Mouse (Mus musculus) heart, embryonic 12.5 days (tissue): Measurements from ENCODE around the gene Smok3b. TPM values are rescaled to one million over a fixed set of nuclear protein-coding genes. Genes with fewer than 3 reads are reported as not detected.
"Not testable (repeated sequence)": the region's sequence is repeated elsewhere in the genome, so short reads cannot be mapped to it uniquely, and the experiment has no call there.

Experiments used
- ATAC-seq: fragments of 200-750 bp; cut with Nextera tagmentation; 2 replicates; pipeline ENCODE4 v1.8.0; 2017; ENCODE audit warnings: moderate TSS enrichment, moderate library complexity; ENCODE audit not compliant: insufficient number of reproducible peaks, low FRiP score
- H3K27ac ChIP-seq: fragments of 300-500 bp; sonication (generic); 2 replicates; pipeline ENCODE4 v1.5.1; 2016; ENCODE audit warnings: mild to moderate bottlenecking, moderate library complexity; ENCODE audit not compliant: poor library complexity, severe bottlenecking
- H3K27me3 ChIP-seq: fragments of 300-500 bp; sonication (generic); replicated peaks from 2 replicates; pipeline ENCODE4 v1.6.1; 2016; ENCODE audit warnings: mild to moderate bottlenecking, moderate library complexity
- H3K36me3 ChIP-seq: fragments of 300-500 bp; sonication (generic); 2 replicates; pipeline ENCODE4 v1.6.1; 2016; ENCODE audit warnings: mild to moderate bottlenecking, moderate library complexity
- H3K4me1 ChIP-seq: fragments of 300-500 bp; sonication (generic); replicated peaks from 2 replicates; pipeline ENCODE4 v1.6.1; 2016; ENCODE audit warnings: mild to moderate bottlenecking
- H3K4me2 ChIP-seq: fragments of 300-500 bp; sonication (generic); 2 replicates; pipeline ENCODE4 v1.6.1; 2016; ENCODE audit warnings: mild to moderate bottlenecking, moderate library complexity
- H3K4me3 ChIP-seq: fragments of 300-500 bp; sonication (generic); 2 replicates; pipeline ENCODE4 v1.5.1; 2016; ENCODE audit warnings: mild to moderate bottlenecking
- H3K9ac ChIP-seq: fragments of 300-500 bp; sonication (generic); 2 replicates; pipeline ENCODE4 v1.6.1; 2016; ENCODE audit warnings: mild to moderate bottlenecking, moderate library complexity
- H3K9me3 ChIP-seq: fragments of 300-500 bp; sonication (generic); replicated peaks from 2 replicates; pipeline ENCODE4 v1.6.1; 2016; ENCODE audit warnings: mild to moderate bottlenecking, moderate library complexity
- WGBS: fragments of 180-500 bp; shearing (Covaris S2); methylation state at CpG from one replicate; pipeline ENCODE4 v1.1.7; 2016; 5-methylcytosine and 5-hydroxymethylcytosine counted together
- polyA plus RNA-seq: library from polyadenylated mRNA; unstranded; fragments of >200 nt; fragmentation: Nextera tagmentation; extraction: Ambion mirVana; gene quantifications from 2 replicates; pipeline ENCODE4 v1.2.1, GENCODE M21; 2016

The Smok3b gene
- polyA plus RNA-seq: not detected in 2 replicates

- not testable (repeated sequence) for H3K27me3 ChIP-seq, H3K9ac ChIP-seq
- WGBS: 86% methylated on average over 3 of the region's 7 CpGs
Measured at GRCm38 (mm10) chr5:138020961-138021479, at the start of gene Smok3b, which contains the start of gene Smok3a. Gene Smok3b, plus strand, starts transcription at chr5:138021429. Gene Smok3a, plus strand, starts transcription at chr5:138021261.

GRCm38 (mm10) chr5:137973161-137973560 is 48.1 kb upstream of the Smok3b start:
- peaks cover 3% of the 10 kb centered on the region; the same call in 1 of the 2 replicates for H3K27me3 ChIP-seq
- H3K4me2 ChIP-seq: no peak overlapping the region
- H3K4me3 ChIP-seq: no peak overlapping the region
- no peak overlapping the region for H3K9ac ChIP-seq
- WGBS: 57% methylated on average over 2 of the region's 2 CpGs
- no peak for ATAC-seq
- no peaks in the 10 kb centered on the region for H3K4me1 ChIP-seq
- no peaks in the 10 kb centered on the region for H3K36me3 ChIP-seq
- H3K9me3 ChIP-seq: no peaks in the 10 kb centered on the region
- no peak overlapping the region for H3K27ac ChIP-seq

More at GRCm38 (mm10) chr5:138020961-138021479, at the start of gene Smok3b, which contains the start of gene Smok3a:
- not testable (repeated sequence) for H3K27ac ChIP-seq, H3K4me1 ChIP-seq, H3K4me3 ChIP-seq, ATAC-seq, H3K4me2 ChIP-seq, H3K36me3 ChIP-seq, H3K9me3 ChIP-seq

GRCm38 (mm10) chr5:137973738-137974137 is 47.5 kb upstream of the Smok3b start:
- H3K4me1 ChIP-seq: no peaks in the 10 kb centered on the region

GRCm38 (mm10) chr5:137974724-137975123 is 46.5 kb upstream of the Smok3b start:
- no peaks in the 10 kb centered on the region for H3K4me1 ChIP-seq
- H3K27ac ChIP-seq: no peak overlapping the region
- ATAC-seq: no peak
- no peaks in the 10 kb centered on the region for H3K9me3 ChIP-seq
- no peaks in the 10 kb centered on the region for H3K36me3 ChIP-seq
- no peak overlapping the region for H3K9ac ChIP-seq
- peaks cover 3% of the 10 kb centered on the region; the same call in 1 of the 2 replicates for H3K27me3 ChIP-seq
- H3K4me3 ChIP-seq: no peak overlapping the region
- 60% methylated on average over 3 of the region's 3 CpGs for whole genome bisulfite sequencing
- no peak overlapping the region for H3K4me2 ChIP-seq

More at GRCm38 (mm10) chr5:137973738-137974137, 47.5 kb upstream of the Smok3b start:
- H3K4me3 ChIP-seq: no peak overlapping the region
- H3K27me3 ChIP-seq: peaks cover 3% of the 10 kb centered on the region; the same call in 1 of the 2 replicates
- no peak overlapping the region for H3K27ac ChIP-seq
- 44% methylated on average over 3 of the region's 3 CpGs for WGBS
- no peaks in the 10 kb centered on the region for H3K9me3 ChIP-seq
- no peaks in the 10 kb centered on the region for H3K36me3 ChIP-seq
- H3K4me2 ChIP-seq: no peak overlapping the region
- no peak for ATAC-seq
- H3K9ac ChIP-seq: no peak overlapping the region

GRCm38 (mm10) chr5:137975434-137975833 is 45.8 kb upstream of the Smok3b start:
- peaks cover 3% of the 10 kb centered on the region; the same call in 1 of the 2 replicates for H3K27me3 ChIP-seq
- no peaks in the 10 kb centered on the region for H3K4me1 ChIP-seq
- no peak for ATAC-seq
- no peak overlapping the region for H3K9ac ChIP-seq
- H3K36me3 ChIP-seq: no peaks in the 10 kb centered on the region
- WGBS: 40% methylated on average over 1 of the region's 1 CpGs
- no peak overlapping the region for H3K27ac ChIP-seq
- H3K4me2 ChIP-seq: no peak overlapping the region
- H3K4me3 ChIP-seq: no peak overlapping the region
- no peaks in the 10 kb centered on the region for H3K9me3 ChIP-seq

- H3K4me3 ChIP-seq: no peak overlapping the region
- H3K9ac ChIP-seq: no peak overlapping the region
- no peaks in the 10 kb centered on the region for H3K36me3 ChIP-seq
- no peaks in the 10 kb centered on the region for H3K9me3 ChIP-seq
- no peak overlapping the region for H3K4me2 ChIP-seq
- H3K4me1 ChIP-seq: no peaks in the 10 kb centered on the region
- H3K27ac ChIP-seq: no peak overlapping the region
- 39% methylated on average over 1 of the region's 1 CpGs for WGBS
- peaks cover 3% of the 10 kb centered on the region; the same call in 1 of the 2 replicates for H3K27me3 ChIP-seq
- ATAC-seq: no peak
Measured at GRCm38 (mm10) chr5:137977291-137977690, 43.9 kb upstream of the Smok3b start.

- H3K4me3 ChIP-seq: no peak overlapping the region
- no peak overlapping the region for H3K9ac ChIP-seq
- ATAC-seq: no peak
- 63% methylated on average over 2 of the region's 2 CpGs for WGBS
- no peaks in the 10 kb centered on the region for H3K9me3 ChIP-seq
- no peak overlapping the region for H3K4me2 ChIP-seq
- no peaks in the 10 kb centered on the region for H3K4me1 ChIP-seq
- peaks cover 3% of the 10 kb centered on the region; the same call in 1 of the 2 replicates for H3K27me3 ChIP-seq
- no peaks in the 10 kb centered on the region for H3K36me3 ChIP-seq
- H3K27ac ChIP-seq: no peak overlapping the region
Measured at GRCm38 (mm10) chr5:137979081-137979480, 42.1 kb upstream of the Smok3b start.

GRCm38 (mm10) chr5:137981300-137981699 is 39.9 kb upstream of the Smok3b start, which contains the start of gene Azgp1:
Gene Azgp1, plus strand, starts transcription at chr5:137981520.
- WGBS: 59% methylated on average over 4 of the region's 4 CpGs

GRCm38 (mm10) chr5:137986351-137986750 is 34.9 kb upstream of the Smok3b start:
- H3K27me3 ChIP-seq: no peaks in the 10 kb centered on the region
- no peak overlapping the region for H3K27ac ChIP-seq
- no peaks in the 10 kb centered on the region for H3K36me3 ChIP-seq
- H3K4me1 ChIP-seq: no peaks in the 10 kb centered on the region
- H3K9ac ChIP-seq: no peak overlapping the region
- H3K4me3 ChIP-seq: no peak overlapping the region
- 70% methylated on average over 1 of the region's 1 CpGs for WGBS
- no peak overlapping the region for H3K4me2 ChIP-seq
- no peaks in the 10 kb centered on the region for H3K9me3 ChIP-seq
- no peak for ATAC-seq

More at GRCm38 (mm10) chr5:137981300-137981699, 39.9 kb upstream of the Smok3b start, which contains the start of gene Azgp1:
- Histone ChIP-seq H3K9me3 (no peaks in the 10 kb centered on the region), H3K36me3 (no peaks in the 10 kb centered on the region), H3K27ac (no peak within 1 kb of the TSS), H3K4me2 (no peak within 1 kb of the TSS), H3K4me3 (no peak within 1 kb of the TSS), H3K27me3 (no peaks in the 10 kb centered on the region), H3K9ac (no peak within 1 kb of the TSS), H3K4me1 (no peaks in the 10 kb centered on the region)
- ATAC-seq: no peak

- Histone ChIP-seq H3K27ac (no peak overlapping the region), H3K9me3 (0 out of 2 replicates have a peak, but pooled peaks cover 2% of the 10 kb centered on the region), H3K4me1 (no peaks in the 10 kb centered on the region), H3K36me3 (no peaks in the 10 kb centered on the region), H3K9ac (no peak overlapping the region), H3K4me3 (no peak overlapping the region), H3K27me3 (no peaks in the 10 kb centered on the region), H3K4me2 (no peak overlapping the region)
- no peak for ATAC-seq
- 83% methylated on average over 5 of the region's 5 CpGs for WGBS
Measured at GRCm38 (mm10) chr5:138009437-138009836, 11.8 kb upstream of the Smok3b start.

GRCm38 (mm10) chr5:138012382-138012781 is 8.8 kb upstream of the Smok3b start:
- no peak overlapping the region for H3K4me2 ChIP-seq
- no peak overlapping the region for H3K9ac ChIP-seq
- WGBS: 75% methylated on average over 5 of the region's 5 CpGs
- H3K27me3 ChIP-seq: no peaks in the 10 kb centered on the region
- H3K36me3 ChIP-seq: no peaks in the 10 kb centered on the region
- 0 out of 2 replicates have a peak, but pooled peaks cover 2% of the 10 kb centered on the region for H3K9me3 ChIP-seq
- no peak overlapping the region for H3K4me3 ChIP-seq
- no peak overlapping the region for H3K27ac ChIP-seq
- H3K4me1 ChIP-seq: no peaks in the 10 kb centered on the region
- no peak for ATAC-seq
